ENCODE assay signal across 14 mouse cellular contexts in genomic region chr2:44962620-44963019, GRCm38 (mm10).
"Had no signal": no experiment of that assay in that cellular context is flagged by ENCODE, and none has a peak within 500 bp of the region (broad histone marks: within the 10 kb centered on the region; RNA-seq: fewer than 3 reads in every experiment).

No protein-coding gene starts in this region.

- H3K4me2 ChIP-seq: kidney, embryonic 15.5 days; limb, embryonic 13.5 days; liver, embryonic 15.5 days; lung, embryonic 15.5 days; midbrain, embryonic 15.5 days; neural tube, embryonic 12.5 days had no signal

- H3K36me3 ChIP-seq: kidney, embryonic 15.5 days; limb, embryonic 13.5 days; liver, embryonic 15.5 days; lung, embryonic 15.5 days; midbrain, embryonic 15.5 days; neural tube, embryonic 12.5 days had no signal

- ATAC-seq: intestine, embryonic 16.5 days; midbrain, embryonic 15.5 days had no signal

- DNase-seq: kidney, adult 2 months; kidney, postnatal 36 days; layer of hippocampus, adult 9-11 months; left cerebral cortex, postnatal 4 days; lung, postnatal 14 days; right cerebral cortex, postnatal 25 days; thymus, postnatal 36 days had no signal

- H3K9me3 ChIP-seq: kidney, embryonic 15.5 days; limb, embryonic 13.5 days; liver, embryonic 15.5 days; lung, embryonic 15.5 days; midbrain, embryonic 15.5 days; neural tube, embryonic 12.5 days had no signal

- H3K9ac ChIP-seq: kidney, embryonic 15.5 days; limb, embryonic 13.5 days; liver, embryonic 15.5 days; lung, embryonic 15.5 days; midbrain, embryonic 15.5 days; neural tube, embryonic 12.5 days had no signal

- H3K4me1 ChIP-seq: limb, embryonic 13.5 days; lung, embryonic 15.5 days; midbrain, embryonic 15.5 days; neural tube, embryonic 12.5 days had no signal

- H3K4me3 ChIP-seq: kidney, embryonic 15.5 days; limb, embryonic 13.5 days; liver, embryonic 15.5 days; lung, embryonic 15.5 days; midbrain, embryonic 15.5 days; neural tube, embryonic 12.5 days had no signal

- H3K27ac ChIP-seq: kidney, embryonic 15.5 days; limb, embryonic 13.5 days; liver, embryonic 15.5 days; lung, embryonic 15.5 days; midbrain, embryonic 15.5 days; neural tube, embryonic 12.5 days had no signal

- H3K27me3 ChIP-seq: kidney, embryonic 15.5 days; limb, embryonic 13.5 days; liver, embryonic 15.5 days; lung, embryonic 15.5 days; midbrain, embryonic 15.5 days; neural tube, embryonic 12.5 days had no signal
